8 mouse cellular contexts compared by ENCODE assay signal in genomic region chr11:55468012-55468411, GRCm38 (mm10). TPM values are rescaled to one million over a fixed set of nuclear protein-coding genes. Genes with fewer than 3 reads are reported as not detected.
A peak's percentile ranks its signal among the peaks of the same experiment; 100 is the strongest.
DNase-seq lines count a peak whose midpoint lies in the region; ATAC-seq and TF ChIP-seq lines count a peak whose summit lies in the region.

No protein-coding gene starts in this region.

- peak; percentile 53 to 65 for DNase-seq in lung, adult 18-20 months
- DNase-seq in lung, postnatal 14 days, result no peak
- DNase-seq in forebrain, embryonic 11.5 days (ENCODE audit: low spot score), result no peak
- no peak for DNase-seq in liver, embryonic 14.5 days (ENCODE audit: low read depth in 3 of 3, low spot score in 3 of 3)
- DNase-seq in ovary, postnatal 36 days (ENCODE audit: low spot score), result peak; percentile 41
- no peak for DNase-seq in frontal cortex, adult 2 months (ENCODE audit: extremely low spot score in 1 of 2, low spot score in 1 of 2)

- 75% methylated on average over 10 of the region's 10 CpGs for WGBS in forebrain, embryonic 11.5 days
- 65% methylated on average over 10 of the region's 10 CpGs for WGBS in hindbrain, embryonic 15.5 days
- 61% methylated on average over 10 of the region's 10 CpGs for WGBS in liver, embryonic 14.5 days (ENCODE audit: insufficient replicate concordance)

- peak overlapping the region; percentile 65; the same call in 1 of the 2 replicates for H3K4me2 ChIP-seq in forebrain, embryonic 11.5 days (ENCODE audit: low read depth, low read length, severe bottlenecking)
- H3K4me2 ChIP-seq in hindbrain, embryonic 15.5 days, result peak overlapping the region; percentile 91
- H3K4me2 ChIP-seq in liver, embryonic 14.5 days (ENCODE audit: low read depth), result peak overlapping the region; percentile 98

- no peak for TF ChIP-seq CTCF in liver, embryonic 14.5 days (IDR thresholded peaks at IDR 0.05; ENCODE audit: low read depth)

- no peaks in the 10 kb centered on the region for H3K9me3 ChIP-seq in forebrain, embryonic 11.5 days (ENCODE audit: control insufficient read depth, low read length)
- no peaks in the 10 kb centered on the region for H3K9me3 ChIP-seq in hindbrain, embryonic 15.5 days
- H3K9me3 ChIP-seq in liver, embryonic 14.5 days (ENCODE audit: control insufficient read depth, low read length), result no peaks in the 10 kb centered on the region

- H3K4me1 ChIP-seq in forebrain, embryonic 11.5 days (replicated peaks; ENCODE audit: control insufficient read depth, insufficient read depth, low read length), result peaks cover 13% of the 10 kb centered on the region; the same call in 1 of the 2 replicates
- peaks cover 27% of the 10 kb centered on the region for H3K4me1 ChIP-seq in hindbrain, embryonic 15.5 days (replicated peaks)
- H3K4me1 ChIP-seq in liver, embryonic 14.5 days (replicated peaks; ENCODE audit: control insufficient read depth in 2 of 2, insufficient read depth in 2 of 2, low read length in 1 of 2), result peaks cover 9 to 16% of the 10 kb centered on the region in 2 experiments

- no peaks in the 10 kb centered on the region for H3K27me3 ChIP-seq in forebrain, embryonic 11.5 days (ENCODE audit: control insufficient read depth, insufficient read depth, low read length)
- no peaks in the 10 kb centered on the region for H3K27me3 ChIP-seq in hindbrain, embryonic 15.5 days
- H3K27me3 ChIP-seq in liver, embryonic 14.5 days (ENCODE audit: control insufficient read depth, insufficient read depth, low read length), result no peaks in the 10 kb centered on the region

- H3K27ac ChIP-seq in forebrain, embryonic 11.5 days (ENCODE audit: low read depth, low read length), result peak overlapping the region; percentile 74; the same call in 1 of the 2 replicates
- H3K27ac ChIP-seq in hindbrain, embryonic 15.5 days (replicated peaks), result peak overlapping the region; percentile 91
- peak overlapping the region; percentile 86 for H3K27ac ChIP-seq in liver, embryonic 14.5 days

- no peak for ATAC-seq in forebrain, embryonic 11.5 days (replicated peaks; ENCODE audit: low FRiP score)
- ATAC-seq in hindbrain, embryonic 15.5 days (ENCODE audit: low FRiP score, low read depth), result no peak
- no peak for ATAC-seq in liver, embryonic 14.5 days (ENCODE audit: insufficient read depth)
- no peak for ATAC-seq in erythroid progenitor cell, adult 5-6 weeks (replicated peaks; ENCODE audit: low FRiP score, poor library complexity, severe bottlenecking)

- H3K36me3 ChIP-seq in forebrain, embryonic 11.5 days (ENCODE audit: control insufficient read depth, insufficient read depth, low read length), result no peaks in the 10 kb centered on the region; the same call in 1 of the 2 replicates
- H3K36me3 ChIP-seq in hindbrain, embryonic 15.5 days, result no peaks in the 10 kb centered on the region
- H3K36me3 ChIP-seq in liver, embryonic 14.5 days (replicated peaks; ENCODE audit: control insufficient read depth, insufficient read depth, low read depth), result peaks cover 5% of the 10 kb centered on the region

- peak overlapping the region; percentile 77 for H3K9ac ChIP-seq in forebrain, embryonic 11.5 days (ENCODE audit: low read length)
- peak overlapping the region; percentile 61; the same call in 1 of the 2 replicates for H3K9ac ChIP-seq in hindbrain, embryonic 15.5 days
- peak overlapping the region; percentile 81 for H3K9ac ChIP-seq in liver, embryonic 14.5 days (replicated peaks)

- TF ChIP-seq EP300 in liver, embryonic 14.5 days (IDR thresholded peaks at IDR 0.05; ENCODE audit: low read depth), result no peak

- H3K4me3 ChIP-seq in forebrain, embryonic 11.5 days (ENCODE audit: low read depth, low read length), result peak overlapping the region; percentile 40; the same call in 1 of the 2 replicates
- peak overlapping the region; percentile 48 for H3K4me3 ChIP-seq in hindbrain, embryonic 15.5 days
- peak overlapping the region; percentile 88 to 98 for H3K4me3 ChIP-seq in liver, embryonic 14.5 days (ENCODE audit: insufficient read depth in 1 of 2, low read depth in 2 of 2, low read length in 2 of 2)

RNA-seq across cellular contexts. Expression of gene G3bp1, which starts 1.5 kb away (rescaled TPM):
- 267 and 273 TPM in 2 replicates for polyA plus RNA-seq in forebrain, embryonic 11.5 days (2014; fragmentation: Nextera tagmentation; extraction: Ambion mirVana)
- polyA plus RNA-seq in hindbrain, embryonic 15.5 days (2015; fragmentation: Nextera tagmentation; extraction: Ambion mirVana), result 100 TPM in 2 replicates
- polyA plus RNA-seq in liver, embryonic 14.5 days (2012; rRNA removed), result 23.3 and 27.7 TPM in 2 replicates
- polyA plus RNA-seq in liver, embryonic 14.5 days (2014; fragmentation: Nextera tagmentation; extraction: Ambion mirVana), result 58.4 and 66.4 TPM in 2 replicates
- 26.7 and 28.1 TPM in 2 replicates for polyA plus RNA-seq in frontal cortex, adult 2 months (2012; rRNA removed)
- 27.7 and 35.7 TPM in 2 replicates for total RNA-seq in erythroid progenitor cell, adult 5-6 weeks (2015; ENCODE audit: low replicate concordance)
- 22.5 and 28.2 TPM in 2 replicates for total RNA-seq in erythroid progenitor cell, adult 5-6 weeks (2017; ENCODE audit: low replicate concordance)

RNA-seq across cellular contexts. Expression of gene Atox1, which starts 7.0 kb away (rescaled TPM):
- 209 and 211 TPM in 2 replicates for polyA plus RNA-seq in forebrain, embryonic 11.5 days (2014; fragmentation: Nextera tagmentation; extraction: Ambion mirVana)
- polyA plus RNA-seq in hindbrain, embryonic 15.5 days (2015; fragmentation: Nextera tagmentation; extraction: Ambion mirVana), result 275 and 278 TPM in 2 replicates
- 97.4 and 120 TPM in 2 replicates for polyA plus RNA-seq in liver, embryonic 14.5 days (2012; rRNA removed)
- polyA plus RNA-seq in liver, embryonic 14.5 days (2014; fragmentation: Nextera tagmentation; extraction: Ambion mirVana), result 198 and 209 TPM in 2 replicates
- polyA plus RNA-seq in frontal cortex, adult 2 months (2012; rRNA removed), result 205 and 218 TPM in 2 replicates
- total RNA-seq in erythroid progenitor cell, adult 5-6 weeks (2015; ENCODE audit: low replicate concordance), result 24.3 and 114 TPM in 2 replicates
- 18.5 TPM in 1 of 2 replicates, not detected in the other for total RNA-seq in erythroid progenitor cell, adult 5-6 weeks (2017; ENCODE audit: low replicate concordance)

RNA-seq across cellular contexts. Expression of gene Sparc, which starts 45.0 kb away (rescaled TPM):
- 348 and 407 TPM in 2 replicates for polyA plus RNA-seq in forebrain, embryonic 11.5 days (2014; fragmentation: Nextera tagmentation; extraction: Ambion mirVana)
- polyA plus RNA-seq in hindbrain, embryonic 15.5 days (2015; fragmentation: Nextera tagmentation; extraction: Ambion mirVana), result 578 and 599 TPM in 2 replicates
- polyA plus RNA-seq in liver, embryonic 14.5 days (2012; rRNA removed), result 47.5 and 64.9 TPM in 2 replicates
- 88.2 and 91.2 TPM in 2 replicates for polyA plus RNA-seq in liver, embryonic 14.5 days (2014; fragmentation: Nextera tagmentation; extraction: Ambion mirVana)
- 433 and 435 TPM in 2 replicates for polyA plus RNA-seq in frontal cortex, adult 2 months (2012; rRNA removed)
- 1.8 and 3.8 TPM in 2 replicates for total RNA-seq in erythroid progenitor cell, adult 5-6 weeks (2015; ENCODE audit: low replicate concordance)
- total RNA-seq in erythroid progenitor cell, adult 5-6 weeks (2017; ENCODE audit: low replicate concordance), result 1.9 and 9.3 TPM in 2 replicates

Comparison
In these comparisons a context has a peak if more than half of its experiments do, and no peak if none do; other contexts are left out.
1. DNase-seq: peak in lung, adult 18-20 months (2 of 2) and ovary, postnatal 36 days (single experiment); none in lung, postnatal 14 days (single experiment), forebrain, embryonic 11.5 days (single experiment), liver, embryonic 14.5 days (0 of 3) and frontal cortex, adult 2 months (0 of 2).
2. H3K4me3 ChIP-seq: peak in every context shown above with its lines; median percentile 93 in liver, embryonic 14.5 days; 48 in hindbrain, embryonic 15.5 days; 40 in forebrain, embryonic 11.5 days.
3. Peak in every context shown above with its lines, with median percentiles within 50 percentile points of each other: H3K27ac ChIP-seq, H3K4me2 ChIP-seq and H3K9ac ChIP-seq.